Mouse (Mus musculus): ENCODE results near the gene Ube2ql1. TPM values are rescaled to one million over a fixed set of nuclear protein-coding genes. Genes with fewer than 3 reads are reported as not detected.

The Ube2ql1 gene
- polyA plus RNA-seq, 1 experiment from 2014 or later = 32.0 TPM

DNA sequence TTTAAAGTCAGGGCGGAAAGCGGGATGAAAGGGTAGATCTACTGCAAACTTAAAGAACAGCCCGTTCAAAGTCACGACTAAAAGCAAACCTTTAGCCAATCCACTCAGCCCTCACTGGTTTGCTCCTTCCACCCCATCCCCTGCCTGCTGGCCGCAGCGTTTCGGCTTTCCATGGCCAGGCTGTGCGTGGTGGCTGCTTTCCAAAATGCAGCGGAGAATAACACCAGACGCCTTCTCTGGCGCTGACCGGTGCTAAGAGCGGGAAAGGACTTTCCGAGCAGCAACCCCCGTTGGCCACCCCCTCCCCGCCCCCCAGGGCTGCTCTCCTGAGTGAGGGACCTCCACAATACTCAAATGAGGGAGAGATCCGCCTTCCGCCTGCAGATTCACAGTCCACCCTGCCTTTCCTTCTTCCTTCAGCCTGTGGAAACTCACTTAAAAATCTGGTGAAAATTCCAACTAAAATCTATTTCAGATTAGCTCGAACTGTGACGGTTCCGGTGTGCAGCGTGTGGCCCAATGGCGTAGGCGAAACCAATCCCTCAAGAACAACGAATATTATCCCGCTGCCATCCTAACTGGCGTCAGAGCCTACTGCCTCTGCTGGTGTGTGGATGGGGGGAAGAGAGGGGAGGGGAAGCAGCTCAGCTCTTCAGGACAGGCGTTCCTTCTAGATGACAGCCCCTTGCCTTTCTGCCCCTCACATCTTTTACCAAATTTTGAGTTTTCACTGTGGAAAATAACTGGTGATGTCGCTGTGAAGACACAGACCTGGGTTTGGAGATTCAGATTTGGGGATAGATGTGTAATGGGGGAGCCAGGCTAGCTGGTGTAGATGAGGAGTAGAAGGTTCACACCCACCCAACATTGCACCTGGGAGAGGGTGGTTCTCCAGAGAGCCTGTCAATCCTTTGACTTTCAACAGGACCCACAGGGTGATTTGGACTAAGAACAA is 919 bp upstream of the Ube2ql1 start:
- ATAC-seq (ENCODE audit: low FRiP score, low read depth) = peak; percentile 40
- 2% methylated on average over 29 of the region's 29 CpGs for WGBS
- Histone ChIP-seq H3K27ac (replicated peaks) (peak overlapping the region; percentile 98), H3K27me3 (no peaks in the 10 kb centered on the region), H3K4me1 (replicated peaks) (peaks cover 27% of the 10 kb centered on the region), H3K9ac (peak overlapping the region; percentile 51), H3K9me3 (no peaks in the 10 kb centered on the region), H3K4me2 (peak overlapping the region; percentile 84), H3K4me3 (peak overlapping the region; percentile 94), H3K36me3 (no peaks in the 10 kb centered on the region)

- under 1% methylated on average over 70 of the region's 78 CpGs for WGBS
- no peaks in the 10 kb centered on the region for H3K36me3 ChIP-seq
- H3K9ac ChIP-seq = peak overlapping the region; percentile 96
- no peaks in the 10 kb centered on the region for H3K9me3 ChIP-seq
- H3K4me1 ChIP-seq (replicated peaks) = peaks cover 41% of the 10 kb centered on the region
- no peaks in the 10 kb centered on the region for H3K27me3 ChIP-seq
- H3K4me2 ChIP-seq = peak overlapping the region; percentile 84
- H3K4me3 ChIP-seq = peak overlapping the region; percentile 94
- ATAC-seq (ENCODE audit: low FRiP score, low read depth) = peak; percentile 69
- peak overlapping the region; percentile 98 for H3K27ac ChIP-seq (replicated peaks)
Observed at GRCm38 (mm10) chr13:69739091-69739758, 464 bp downstream of the Ube2ql1 start.

- Histone ChIP-seq H3K4me3 (peak overlapping the region; percentile 94), H3K9ac (peak overlapping the region; percentile 96), H3K9me3 (no peaks in the 10 kb centered on the region), H3K4me2 (peak overlapping the region; percentile 84), H3K27me3 (no peaks in the 10 kb centered on the region), H3K36me3 (no peaks in the 10 kb centered on the region), H3K27ac (replicated peaks) (peak overlapping the region; percentile 98), H3K4me1 (replicated peaks) (peaks cover 44% of the 10 kb centered on the region)
- WGBS = 0% methylated on average over 36 of the region's 40 CpGs
- ATAC-seq (ENCODE audit: low FRiP score, low read depth) = 0 out of 2 replicates have a peak, but pooled peaks have one; percentile 10
Observed at GRCm38 (mm10) chr13:69738461-69738971, 1.2 kb downstream of the Ube2ql1 start.

DNA sequence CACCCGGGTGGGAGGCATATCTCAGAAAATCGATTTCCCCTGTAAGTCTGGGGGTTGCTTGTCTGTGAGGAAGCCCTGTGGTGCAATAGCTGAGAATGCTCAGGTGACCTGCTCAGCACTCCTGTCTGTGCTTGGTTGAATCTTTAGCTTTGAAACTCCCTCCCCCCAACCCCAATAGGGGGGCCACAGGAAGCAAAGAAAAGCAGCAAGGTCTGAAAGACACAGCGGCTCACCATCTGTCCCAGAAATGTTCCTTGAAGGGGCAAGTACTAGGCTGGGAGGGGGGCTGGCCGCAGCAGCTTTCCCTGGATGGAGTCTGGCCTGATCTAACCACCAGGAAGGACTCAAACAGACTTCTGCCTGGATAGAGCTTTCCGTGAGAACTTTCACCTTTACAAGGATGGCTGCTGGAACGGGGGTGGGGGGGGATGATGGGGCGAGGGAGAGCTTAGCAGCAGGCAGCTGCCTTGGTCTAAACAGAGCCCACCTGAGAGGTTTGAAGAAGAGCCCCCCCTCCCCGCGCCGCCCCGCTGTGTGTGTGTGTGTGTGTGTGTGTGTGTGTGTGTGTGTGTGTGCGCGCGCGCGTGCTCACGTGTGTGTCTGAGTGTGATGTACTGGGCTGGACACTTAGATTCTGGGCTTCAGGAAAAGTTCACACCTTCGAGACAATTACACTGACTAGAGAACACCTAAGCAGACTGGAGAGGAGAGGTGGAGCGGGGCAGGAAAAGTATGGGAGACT is 2.1 kb downstream of the Ube2ql1 start:
- peak overlapping the region; percentile 94 for H3K4me3 ChIP-seq
- H3K27me3 ChIP-seq = no peaks in the 10 kb centered on the region
- peak overlapping the region; percentile 84 for H3K4me2 ChIP-seq
- WGBS = 8% methylated on average over 16 of the region's 19 CpGs
- no peak for ATAC-seq (ENCODE audit: low FRiP score, low read depth)
- peak overlapping the region; percentile 98; the same call in 1 of the 2 replicates for H3K27ac ChIP-seq (replicated peaks)
- H3K9ac ChIP-seq = peak overlapping the region; percentile 96
- H3K36me3 ChIP-seq = no peaks in the 10 kb centered on the region
- H3K4me1 ChIP-seq (replicated peaks) = peaks cover 44% of the 10 kb centered on the region
- no peaks in the 10 kb centered on the region for H3K9me3 ChIP-seq

DNA sequence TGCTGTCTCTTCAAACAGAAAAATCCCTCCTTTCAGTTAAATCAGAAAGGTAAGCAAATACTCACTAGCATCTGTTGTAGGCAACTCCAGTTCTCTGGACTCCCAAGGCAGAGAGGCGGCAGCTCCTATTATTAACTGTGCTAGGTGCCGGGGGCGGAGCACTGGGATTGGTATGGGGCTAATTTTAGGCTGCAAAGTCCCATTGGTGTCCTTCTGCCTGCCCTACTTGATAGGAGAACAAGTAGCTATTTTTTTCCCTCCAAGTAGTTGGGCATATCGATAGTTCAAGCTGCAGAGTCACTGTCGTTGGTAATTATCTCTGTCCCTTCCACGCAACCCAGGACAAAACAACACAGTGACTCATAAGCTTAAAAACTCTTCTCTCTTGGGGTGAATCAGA is 7.1 kb downstream of the Ube2ql1 start:
- Histone ChIP-seq H3K27ac (replicated peaks) (no peak overlapping the region), H3K27me3 (no peaks in the 10 kb centered on the region), H3K4me3 (no peak overlapping the region), H3K9me3 (no peaks in the 10 kb centered on the region), H3K36me3 (peaks cover under 1% of the 10 kb centered on the region), H3K4me2 (0 out of 2 replicates have a peak overlapping the region, but pooled peaks have one; percentile 7), H3K9ac (no peak overlapping the region), H3K4me1 (replicated peaks) (peaks cover 52% of the 10 kb centered on the region)
- ATAC-seq (ENCODE audit: low FRiP score, low read depth) = no peak
- WGBS = 86% methylated on average over 6 of the region's 6 CpGs

- H3K4me2 ChIP-seq = no peak overlapping the region
- H3K36me3 ChIP-seq = peaks cover 15% of the 10 kb centered on the region
- H3K9ac ChIP-seq = no peak overlapping the region
- H3K9me3 ChIP-seq = no peaks in the 10 kb centered on the region
- WGBS = 86% methylated on average over 3 of the region's 3 CpGs
- H3K4me3 ChIP-seq = no peak overlapping the region
- no peak overlapping the region for H3K27ac ChIP-seq (replicated peaks)
- ATAC-seq (ENCODE audit: low FRiP score, low read depth) = no peak
- H3K27me3 ChIP-seq = no peaks in the 10 kb centered on the region
- peaks cover 23% of the 10 kb centered on the region for H3K4me1 ChIP-seq (replicated peaks)
Observed at GRCm38 (mm10) chr13:69725376-69725775, 14.3 kb downstream of the Ube2ql1 start.

DNA sequence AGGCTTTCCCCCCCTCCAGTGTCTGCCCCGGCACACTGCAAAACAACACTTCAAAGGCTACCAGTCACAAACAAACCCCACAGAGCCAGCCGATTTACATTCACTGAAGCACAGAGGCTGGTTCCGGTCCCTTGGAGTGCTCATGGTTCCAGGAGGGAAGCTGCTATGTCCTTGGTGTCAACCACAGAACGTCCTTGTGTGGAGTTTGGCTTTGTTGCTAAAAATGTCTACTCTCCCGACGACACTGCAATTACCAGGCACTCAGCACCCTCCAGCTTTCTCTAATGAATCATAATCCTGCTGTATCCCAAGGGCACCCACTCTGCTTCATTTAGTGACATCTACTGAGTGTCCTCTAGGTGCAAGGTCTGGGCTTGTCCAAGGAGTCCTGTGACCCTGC is 18.5 kb downstream of the Ube2ql1 start:
- Histone ChIP-seq H3K4me2 (0 out of 2 replicates have a peak overlapping the region, but pooled peaks have one; percentile 12), H3K9me3 (no peaks in the 10 kb centered on the region), H3K36me3 (peaks cover 2% of the 10 kb centered on the region; the same call in 1 of the 2 replicates), H3K4me1 (replicated peaks) (peaks cover 33% of the 10 kb centered on the region), H3K27ac (replicated peaks) (no peak overlapping the region), H3K4me3 (no peak overlapping the region), H3K9ac (no peak overlapping the region), H3K27me3 (no peaks in the 10 kb centered on the region)
- ATAC-seq (ENCODE audit: low FRiP score, low read depth) = no peak
- 10% methylated on average over 6 of the region's 6 CpGs for WGBS

GRCm38 (mm10) chr13:69717860-69718598 is 21.7 kb downstream of the Ube2ql1 start:
- 18% methylated on average over 11 of the region's 11 CpGs for WGBS
- peak; percentile 52; the same call in 1 of the 2 replicates for ATAC-seq (ENCODE audit: low FRiP score, low read depth)
- Histone ChIP-seq H3K36me3 (no peaks in the 10 kb centered on the region), H3K4me2 (no peak overlapping the region), H3K4me1 (replicated peaks) (peaks cover 35% of the 10 kb centered on the region), H3K9ac (no peak overlapping the region), H3K4me3 (no peak overlapping the region), H3K27me3 (no peaks in the 10 kb centered on the region), H3K27ac (replicated peaks) (no peak overlapping the region), H3K9me3 (no peaks in the 10 kb centered on the region)

DNA sequence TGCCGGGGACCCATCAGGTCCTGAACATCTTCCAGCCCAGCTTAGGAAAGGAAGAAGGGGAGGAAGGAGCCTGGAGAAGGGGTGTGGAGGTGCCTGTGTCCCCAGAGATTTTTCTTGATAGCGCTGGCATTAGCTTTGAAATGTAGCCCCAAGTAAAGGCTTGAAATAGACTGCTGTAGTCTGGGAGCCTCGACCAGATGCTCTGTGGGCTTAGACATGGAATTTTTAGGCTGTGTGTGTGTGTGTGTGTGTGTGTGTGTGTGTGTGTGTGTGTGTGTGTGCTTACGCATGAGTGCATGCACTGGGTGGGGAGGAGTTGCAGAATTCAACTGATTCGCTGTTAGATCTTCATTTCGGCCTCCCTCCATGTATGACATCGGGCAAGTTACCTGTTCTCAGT is 31.5 kb downstream of the Ube2ql1 start:
- 89% methylated on average over 7 of the region's 7 CpGs for WGBS
- ATAC-seq (ENCODE audit: low FRiP score, low read depth) = no peak
- no peak overlapping the region for H3K9ac ChIP-seq

DNA sequence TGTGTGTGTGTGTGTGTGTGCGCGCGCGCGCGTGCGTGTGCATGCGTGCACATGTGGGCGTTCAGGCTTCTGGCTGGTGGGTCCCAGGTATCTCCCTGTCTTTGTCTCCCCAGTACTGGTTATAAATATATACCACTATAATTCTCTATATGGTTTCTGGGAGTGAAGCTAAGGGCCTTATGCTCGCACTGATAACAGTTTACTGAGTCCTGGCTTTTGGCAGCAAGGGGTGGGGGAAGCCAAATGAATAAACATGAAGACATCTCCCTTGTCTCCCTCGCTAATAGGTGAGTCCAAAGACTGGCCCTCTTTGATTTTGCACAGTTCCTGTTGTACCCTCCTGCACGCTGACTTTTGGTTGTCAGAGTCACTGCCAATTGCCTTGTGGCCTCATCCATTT is 32.2 kb downstream of the Ube2ql1 start:
- 92% methylated on average over 12 of the region's 12 CpGs for WGBS
- Histone ChIP-seq H3K4me3 (no peak overlapping the region), H3K9ac (no peak overlapping the region), H3K9me3 (no peaks in the 10 kb centered on the region), H3K27ac (replicated peaks) (no peak overlapping the region), H3K27me3 (no peaks in the 10 kb centered on the region), H3K4me1 (replicated peaks) (no peaks in the 10 kb centered on the region), H3K36me3 (peaks cover 13% of the 10 kb centered on the region; the same call in 1 of the 2 replicates), H3K4me2 (no peak overlapping the region)
- ATAC-seq (ENCODE audit: low FRiP score, low read depth) = no peak

More for the DNA sequence above, 31.5 kb downstream of the Ube2ql1 start:
- Histone ChIP-seq H3K4me3 (no peak overlapping the region), H3K36me3 (peaks cover 8% of the 10 kb centered on the region; the same call in 1 of the 2 replicates), H3K9me3 (no peaks in the 10 kb centered on the region), H3K27me3 (no peaks in the 10 kb centered on the region), H3K27ac (replicated peaks) (no peak overlapping the region), H3K4me2 (no peak overlapping the region), H3K4me1 (replicated peaks) (no peaks in the 10 kb centered on the region)

GRCm38 (mm10) chr13:69706919-69707318 is 32.8 kb downstream of the Ube2ql1 start:
- H3K36me3 ChIP-seq = peaks cover 13% of the 10 kb centered on the region; the same call in 1 of the 2 replicates
- no peak overlapping the region for H3K9ac ChIP-seq
- no peaks in the 10 kb centered on the region for H3K27me3 ChIP-seq
- no peaks in the 10 kb centered on the region for H3K9me3 ChIP-seq
- ATAC-seq (ENCODE audit: low FRiP score, low read depth) = no peak
- no peak overlapping the region for H3K27ac ChIP-seq (replicated peaks)
- H3K4me2 ChIP-seq = no peak overlapping the region
- H3K4me1 ChIP-seq (replicated peaks) = no peaks in the 10 kb centered on the region
- WGBS = 60% methylated on average over 2 of the region's 2 CpGs
- H3K4me3 ChIP-seq = no peak overlapping the region
